Mouse (Mus musculus): Measurements from ENCODE around the gene Tec. TPM values are rescaled to one million over a fixed set of nuclear protein-coding genes. Genes with fewer than 3 reads are reported as not detected.

Gene Tec
- total and polyA plus RNA-seq, 3 experiments: 7.9 to 25.9 (median 20.1) TPM

DNA sequence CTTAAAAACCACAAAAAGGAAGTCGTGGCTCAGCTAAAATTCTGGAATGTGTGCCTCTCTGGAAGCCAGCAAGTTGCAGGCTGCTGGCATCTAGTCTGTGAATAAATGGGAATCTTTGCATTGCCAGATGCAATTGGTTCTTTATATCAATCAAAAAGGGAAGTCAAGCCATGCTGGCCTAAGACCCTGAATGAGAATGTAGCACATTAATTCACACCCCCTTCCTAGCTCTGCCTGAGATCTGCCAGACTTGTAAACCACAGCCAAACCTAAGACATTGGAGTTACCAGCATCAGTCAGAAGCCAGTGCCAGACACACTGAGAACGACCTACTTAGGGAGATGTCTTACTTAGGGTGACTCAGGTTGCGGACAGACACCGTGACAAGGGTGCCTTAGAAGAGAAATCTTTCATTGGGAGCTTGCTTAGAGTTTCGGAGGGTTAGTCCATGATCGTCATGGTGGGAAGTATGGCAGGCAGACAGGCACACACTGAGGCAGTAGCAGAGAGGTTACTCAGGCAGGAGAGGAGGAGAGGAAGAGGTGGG, 19.3 kb downstream of the Tec start:
- H3K27ac ChIP-seq (ENCODE audit: insufficient read depth, low read depth): no peak overlapping the region
- no peak overlapping the region for H3K4me3 ChIP-seq (replicated peaks in 1 of 3; ENCODE audit: low read depth in 2 of 3, low read length in 2 of 3, poor library complexity in 1 of 3)
- no peak for TF ChIP-seq ZKSCAN1 (IDR thresholded peaks at IDR 0.05; ENCODE audit: borderline replicate concordance, low read depth, low read length)
- TF ChIP-seq ZC3H11A (IDR thresholded peaks at IDR 0.05; ENCODE audit: low read depth, low read length): no peak
- TF ChIP-seq ZMIZ1 (IDR thresholded peaks at IDR 0.05; ENCODE audit: low read depth, low read length): no peak
- no peak for TF ChIP-seq TBP (conservative IDR thresholded peaks at IDR 0.05; ENCODE audit: low read depth, low read length)
- no peak for TF ChIP-seq TCF12 (IDR thresholded peaks at IDR 0.05; ENCODE audit: low read depth, low read length)
- no peak for TF ChIP-seq MYC (IDR thresholded peaks at IDR 0.05; ENCODE audit: low read depth, low read length)
- TF ChIP-seq RAD21 (IDR thresholded peaks at IDR 0.05; ENCODE audit: low read depth, low read length): no peak
- TF ChIP-seq JUND (conservative IDR thresholded peaks at IDR 0.05; ENCODE audit: low read depth, low read length): no peak
- peaks cover 40 to 97% of the 10 kb centered on the region in 2 experiments for H3K4me1 ChIP-seq (ENCODE audit: control insufficient read depth in 1 of 2, insufficient read depth in 2 of 2)
- peaks cover 0 to 19% of the 10 kb centered on the region in 2 experiments for H3K36me3 ChIP-seq (replicated peaks in 1 of 2; ENCODE audit: control insufficient read depth in 1 of 2, insufficient read depth in 1 of 2, low read length in 1 of 2)
- no peaks in the 10 kb centered on the region for H3K9me3 ChIP-seq (replicated peaks; ENCODE audit: low read length)
- in situ Hi-C loops (cut with MboI; ENCODE audit: low pct_ligation_motif_present, low pct_unique_long_range_greater_than_20kb, low sequenced_read_pairs) (no loop called here), dilution Hi-C loops (cut with MboI; ENCODE audit: extremely low pct_ligation_motif_present, extremely low pct_unique_long_range_greater_than_20kb, low sequenced_read_pairs) (no loop called here)
- H3K4me2 ChIP-seq (ENCODE audit: insufficient read depth, low read depth, poor library complexity, severe bottlenecking): no peak overlapping the region
- H3K79me2 ChIP-seq (replicated peaks; ENCODE audit: control insufficient read depth, extremely low read depth, insufficient read depth, poor library complexity, severe bottlenecking): no peaks in the 10 kb centered on the region; the same call in 1 of the 2 replicates
- H3K9ac ChIP-seq (ENCODE audit: insufficient read depth, low read depth): no peak overlapping the region
- no peaks in the 10 kb centered on the region for H3K27me3 ChIP-seq (replicated peaks)
- no peak for DNase-seq (ENCODE audit: extremely low read depth)

DNA sequence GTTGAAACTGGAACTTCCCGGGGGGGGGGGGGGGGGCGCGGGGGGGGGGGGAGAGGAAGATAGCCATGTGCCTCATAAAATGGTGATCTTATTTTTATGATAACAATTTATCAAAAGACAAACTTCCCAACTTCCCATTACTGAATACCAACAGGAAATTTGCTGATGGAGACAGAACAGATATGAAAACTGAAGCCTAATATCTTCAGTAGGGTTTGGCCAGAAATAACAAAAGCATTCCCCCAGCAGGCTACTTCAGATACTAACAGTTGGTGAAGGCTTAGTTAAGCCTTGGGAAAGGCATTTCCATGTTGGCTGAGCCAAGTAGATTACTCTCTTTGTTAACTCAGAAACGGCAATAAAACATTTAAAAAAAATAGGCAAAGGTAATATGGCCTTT, 21.6 kb downstream of the Tec start:
- H3K79me2 ChIP-seq (replicated peaks; ENCODE audit: control insufficient read depth, extremely low read depth, insufficient read depth, poor library complexity, severe bottlenecking): no peaks in the 10 kb centered on the region; the same call in none of the 2 replicates
- dilution Hi-C loops (cut with MboI; ENCODE audit: extremely low pct_ligation_motif_present, extremely low pct_unique_long_range_greater_than_20kb, low sequenced_read_pairs): no loop called here
- no peak overlapping the region for H3K4me3 ChIP-seq (replicated peaks in 1 of 3; ENCODE audit: low read depth in 2 of 3, low read length in 2 of 3, poor library complexity in 1 of 3)
- H3K36me3 ChIP-seq (replicated peaks in 1 of 2; ENCODE audit: control insufficient read depth in 1 of 2, insufficient read depth in 1 of 2, low read length in 1 of 2): peaks cover 0 to 22% of the 10 kb centered on the region in 2 experiments
- H3K4me1 ChIP-seq (ENCODE audit: control insufficient read depth in 1 of 2, insufficient read depth in 2 of 2): peaks cover 37 to 82% of the 10 kb centered on the region in 2 experiments
- no peak for DNase-seq (ENCODE audit: extremely low read depth)
- H3K9ac ChIP-seq (ENCODE audit: insufficient read depth, low read depth): no peak overlapping the region
- no peak overlapping the region for H3K4me2 ChIP-seq (ENCODE audit: insufficient read depth, low read depth, poor library complexity, severe bottlenecking)
- H3K27ac ChIP-seq (ENCODE audit: insufficient read depth, low read depth): no peak overlapping the region
- H3K27me3 ChIP-seq (replicated peaks): no peaks in the 10 kb centered on the region
- in situ Hi-C loops (cut with MboI; ENCODE audit: low pct_ligation_motif_present, low pct_unique_long_range_greater_than_20kb, low sequenced_read_pairs): no loop called here
- TF ChIP-seq POLR2A (IDR thresholded peaks at IDR 0.05; ENCODE audit: low read depth, low read length) (no peak), POLR2AphosphoS2 (IDR thresholded peaks at IDR 0.05; ENCODE audit: low read depth, low read length) (no peak), MAFK (IDR thresholded peaks at IDR 0.05; ENCODE audit: insufficient replicate concordance, low read length) (no peak)
- no peaks in the 10 kb centered on the region for H3K9me3 ChIP-seq (replicated peaks; ENCODE audit: low read length)

DNA sequence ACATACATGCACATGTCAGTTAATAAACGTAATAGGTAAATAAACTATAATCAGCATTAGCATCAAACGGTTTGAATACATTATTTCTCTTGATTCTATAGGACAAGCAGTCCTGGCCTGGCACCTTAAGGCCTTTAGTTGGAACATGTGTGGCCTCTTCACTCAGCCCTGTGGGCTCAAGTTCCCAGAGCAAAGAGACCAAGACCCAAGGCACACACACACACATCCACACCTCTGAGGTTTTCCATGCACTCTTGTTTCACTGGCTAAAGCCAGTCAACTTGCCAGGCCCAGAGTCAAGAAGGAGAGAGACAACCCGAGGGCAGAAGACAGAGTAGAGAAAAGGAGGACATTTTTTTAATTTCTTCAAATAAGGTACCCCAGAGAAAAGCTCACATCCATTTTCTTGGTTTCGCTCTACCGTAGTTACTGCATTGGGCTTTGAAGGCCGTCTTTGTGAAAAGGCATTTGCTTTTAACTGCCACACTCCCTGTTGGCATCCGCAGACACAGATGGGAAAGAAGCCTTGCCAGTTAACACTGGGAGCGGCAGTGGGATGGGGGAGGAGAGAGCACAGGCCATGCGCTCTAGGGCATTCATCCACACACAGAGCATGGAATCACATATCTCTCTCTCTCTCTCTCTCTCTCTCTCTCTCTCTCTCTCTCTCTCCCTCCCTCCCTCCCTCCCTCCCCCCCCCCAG, 22.2 kb downstream of the Tec start:
- Histone ChIP-seq H3K27ac (ENCODE audit: insufficient read depth, low read depth) (no peak overlapping the region), H3K9me3 (replicated peaks; ENCODE audit: low read length) (peaks cover 3% of the 10 kb centered on the region), H3K79me2 (replicated peaks; ENCODE audit: control insufficient read depth, extremely low read depth, insufficient read depth, poor library complexity, severe bottlenecking) (no peaks in the 10 kb centered on the region; the same call in none of the 2 replicates), H3K36me3 (replicated peaks in 1 of 2; ENCODE audit: control insufficient read depth in 1 of 2, insufficient read depth in 1 of 2, low read length in 1 of 2) (peaks cover 0 to 25% of the 10 kb centered on the region in 2 experiments), H3K4me1 (ENCODE audit: control insufficient read depth in 1 of 2, insufficient read depth in 2 of 2) (peaks cover 31 to 76% of the 10 kb centered on the region in 2 experiments), H3K27me3 (replicated peaks) (no peaks in the 10 kb centered on the region), H3K9ac (ENCODE audit: insufficient read depth, low read depth) (no peak overlapping the region), H3K4me2 (ENCODE audit: insufficient read depth, low read depth, poor library complexity, severe bottlenecking) (no peak overlapping the region), H3K4me3 (replicated peaks in 1 of 3; ENCODE audit: low read depth in 2 of 3, low read length in 2 of 3, poor library complexity in 1 of 3) (no peak overlapping the region)
- in situ Hi-C loops (cut with MboI; ENCODE audit: low pct_ligation_motif_present, low pct_unique_long_range_greater_than_20kb, low sequenced_read_pairs) (no loop called here), dilution Hi-C loops (cut with MboI; ENCODE audit: extremely low pct_ligation_motif_present, extremely low pct_unique_long_range_greater_than_20kb, low sequenced_read_pairs) (no loop called here)
- TF ChIP-seq NRF1 (IDR thresholded peaks at IDR 0.05; ENCODE audit: low read depth, low read length) (no peak), E2F4 (IDR thresholded peaks at IDR 0.05; ENCODE audit: insufficient replicate concordance, low read depth, low read length) (no peak), IRF4 (IDR thresholded peaks at IDR 0.05; ENCODE audit: low read depth, low read length) (no peak), CTCF (conservative IDR thresholded peaks at IDR 0.05 in 1 of 2, IDR thresholded peaks at IDR 0.05 in 1 of 2; ENCODE audit: low read depth in 2 of 2, low read length in 2 of 2) (no peak), MAZ (IDR thresholded peaks at IDR 0.05; ENCODE audit: low read depth, low read length) (no peak), MYC (IDR thresholded peaks at IDR 0.05; ENCODE audit: low read depth, low read length) (no peak), JUND (conservative IDR thresholded peaks at IDR 0.05; ENCODE audit: low read depth, low read length) (no peak), RCOR1 (conservative IDR thresholded peaks at IDR 0.05; ENCODE audit: low read depth, low read length) (no peak), ZC3H11A (IDR thresholded peaks at IDR 0.05; ENCODE audit: low read depth, low read length) (no peak), ZKSCAN1 (IDR thresholded peaks at IDR 0.05; ENCODE audit: borderline replicate concordance, low read depth, low read length) (no peak)
- DNase-seq (ENCODE audit: extremely low read depth): no peak

Data from CH12.LX (cell line).